Mouse (Mus musculus) layer of hippocampus, postnatal 14 days (tissue): ENCODE data around the gene Naglu. TPM values are rescaled to one million over a fixed set of nuclear protein-coding genes. Genes with fewer than 3 reads are reported as not detected.
"Not testable (repeated sequence)": the region's sequence is repeated elsewhere in the genome, so short reads cannot be mapped to it uniquely, and the experiment has no call there.

Experiments used
- DNase-seq, 2 experiments: peaks; one replicate each; pipeline ENCODE4 v3.0.0; 2021 to 2022; ENCODE audit warnings: low spot score in 2 of 2, mixed read lengths in 1 of 2
- microRNA-seq, 2 experiments: library from miRNA; unstranded; fragments of <30 nt; microRNA quantifications; one replicate each; pipeline ENCODE4 v1.2.0; 2021
- total RNA-seq, 2 experiments: library from RNA; stranded (reverse); gene quantifications; 2 replicates each; pipeline ENCODE4 v1.2.3; 2021

Naglu gene
- total RNA-seq, 2 experiments from 2014 or later = 9.3 to 10.3 TPM

DNA sequence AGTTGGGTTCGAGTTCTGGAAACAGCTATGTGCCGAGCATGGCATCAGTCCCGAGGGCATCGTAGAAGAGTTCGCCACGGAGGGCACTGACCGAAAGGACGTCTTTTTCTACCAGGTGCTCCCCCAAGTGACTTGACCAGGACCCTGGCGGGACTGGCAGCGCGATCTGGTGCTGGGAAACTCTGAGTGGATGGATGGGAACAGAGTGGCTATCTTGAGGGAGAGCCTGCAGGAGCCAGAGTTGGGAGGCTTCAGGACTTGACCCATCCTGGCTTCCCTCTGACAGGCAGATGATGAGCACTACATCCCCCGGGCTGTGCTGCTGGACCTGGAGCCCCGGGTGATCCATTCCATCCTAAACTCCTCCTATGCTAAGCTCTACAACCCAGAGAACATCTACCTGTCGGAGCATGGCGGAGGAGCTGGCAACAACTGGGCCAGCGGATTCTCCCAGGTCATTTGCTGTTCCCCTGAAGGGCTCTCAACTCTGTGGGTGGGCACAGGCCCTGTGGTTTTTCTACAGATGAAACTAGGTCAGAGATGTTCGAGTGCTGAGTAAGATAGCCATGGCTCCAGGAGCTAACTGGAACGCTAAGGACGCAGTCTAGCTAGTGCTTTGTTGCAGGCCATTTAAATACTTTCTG, 50.9 kb downstream of the Naglu start:
- no peak for DNase-seq

DNA sequence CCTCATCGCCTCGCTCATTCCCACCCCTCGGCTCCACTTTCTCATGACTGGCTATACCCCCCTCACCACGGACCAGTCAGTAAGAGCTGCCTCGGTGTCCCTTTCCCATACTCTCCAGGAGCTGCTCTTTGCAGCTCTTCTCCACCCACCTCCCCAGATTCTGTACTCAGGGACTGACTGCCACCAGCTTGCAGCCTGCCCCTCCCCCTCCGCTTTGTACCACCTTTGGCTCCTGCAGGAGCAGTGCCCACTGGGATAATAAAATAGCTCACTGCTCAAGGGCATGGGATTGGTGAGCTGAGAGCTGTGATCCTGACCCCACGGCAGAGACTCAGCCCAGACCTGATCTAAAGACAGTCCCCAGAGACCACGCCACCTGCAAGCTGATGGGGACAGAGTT, 54.7 kb downstream of the Naglu start:
- DNase-seq = not testable (repeated sequence)

DNA sequence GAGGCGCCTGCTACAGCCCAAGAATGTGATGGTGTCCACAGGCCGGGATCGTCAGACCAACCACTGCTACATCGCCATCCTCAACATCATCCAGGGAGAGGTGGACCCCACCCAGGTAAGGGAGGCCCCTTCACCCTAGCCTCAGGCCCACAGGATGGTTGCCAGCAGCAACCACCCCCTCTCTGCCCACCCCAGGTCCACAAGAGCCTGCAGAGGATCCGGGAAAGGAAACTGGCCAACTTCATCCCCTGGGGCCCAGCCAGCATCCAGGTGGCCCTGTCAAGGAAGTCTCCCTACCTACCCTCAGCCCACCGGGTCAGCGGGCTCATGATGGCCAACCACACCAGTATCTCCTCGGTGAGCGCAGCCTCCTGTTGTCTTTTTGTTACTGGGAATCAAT, 55.2 kb downstream of the Naglu start:
- DNase-seq = not testable (repeated sequence)

DNA sequence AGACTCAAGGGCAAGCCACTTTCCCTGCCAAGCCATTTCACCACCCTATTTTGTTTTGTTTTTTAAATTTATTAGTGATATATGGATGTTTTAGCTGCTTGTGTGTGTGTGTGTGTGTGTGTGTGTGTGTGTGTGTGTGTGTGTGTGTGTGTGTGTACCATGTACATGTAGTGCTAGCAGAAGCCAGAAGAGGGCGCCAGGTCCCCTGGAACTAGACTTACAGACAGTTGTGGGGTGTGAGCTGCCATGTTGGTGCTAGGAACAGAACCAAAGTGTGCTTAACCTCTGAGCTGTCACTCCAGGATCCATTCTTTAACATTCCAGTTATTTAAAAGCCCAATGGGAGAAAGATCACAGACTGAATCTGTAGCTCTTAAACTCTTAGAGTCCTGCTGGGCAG, 57.3 kb downstream of the Naglu start:
- no peak for DNase-seq

Small RNAs within 50 kb of the gene (microRNA-seq; reads per million reads assigned to microRNA genes)
- gene Mir6928 = 3.2 to 5.7 reads per million in 2 experiments

Other genes starting within 250 kb of the Naglu start
- 10 to 100 TPM; 12.5 to 16.2 TPM for gene Stat5b, start 219.3 kb upstream of the Naglu start, total RNA-seq
- 1 to 10 TPM; 4.4 to 5.1 TPM for gene Stat5a, start 210.7 kb upstream of the Naglu start, total RNA-seq
- gene Stat3, start 130.5 kb upstream of the Naglu start, total RNA-seq = 10 to 100 TPM; 34.9 to 36.4 TPM
- gene Cavin1, start 99.1 kb upstream of the Naglu start, total RNA-seq = 10 to 100 TPM; 16.3 to 21.5 TPM
- 100 to 1,000 TPM; 451 to 457 TPM for gene Atp6v0a1, start 60.6 kb upstream of the Naglu start, total RNA-seq
- under 1 TPM; 0.38 to 0.81 TPM for gene Hsd17b1, start 8.4 kb downstream of the Naglu start, total RNA-seq
- gene Coasy, start 12.6 kb downstream of the Naglu start, total RNA-seq = 10 to 100 TPM; 32.6 to 35.7 TPM
- gene Mlx, start 17.3 kb downstream of the Naglu start, total RNA-seq = 10 to 100 TPM; 46.3 to 49.6 TPM
- 1 to 10 TPM; 2.7 to 4.9 TPM for gene Psmc3ip, start 25.4 kb downstream of the Naglu start, total RNA-seq
- gene Retreg3, start 49.9 kb downstream of the Naglu start, total RNA-seq = 10 to 100 TPM; 57.1 to 61.1 TPM
- gene Tubg1, start 49.9 kb downstream of the Naglu start, total RNA-seq = 10 to 100 TPM; 48.9 to 52.6 TPM
- 10 to 100 TPM; 36.7 to 41.0 TPM for gene Tubg2, start 85.9 kb downstream of the Naglu start, total RNA-seq
- gene Cntnap1, start 100.5 kb downstream of the Naglu start, total RNA-seq = 100 to 1,000 TPM; 137 to 149 TPM
- 10 to 100 TPM; 14.2 to 16.1 TPM for gene Plekhh3, start 101.3 kb downstream of the Naglu start, total RNA-seq
- under 1 TPM in 1 of 2 experiments, not detected in 1; 0.18 TPM for gene Ccr10, start 105.4 kb downstream of the Naglu start, total RNA-seq
- gene Ezh1, start 156.5 kb downstream of the Naglu start, total RNA-seq = 10 to 100 TPM; 38.2 to 40.0 TPM
- gene Ramp2, start 176.0 kb downstream of the Naglu start, total RNA-seq = 10 to 100 TPM; 74.0 to 75.7 TPM
- gene Vps25, start 183.7 kb downstream of the Naglu start, total RNA-seq = 10 to 100 TPM; 72.3 to 80.9 TPM
- 1 to 10 TPM; 6.9 to 9.4 TPM for gene Wnk4, start 190.6 kb downstream of the Naglu start, total RNA-seq
- gene Cntd1, start 209.0 kb downstream of the Naglu start, total RNA-seq = under 1 TPM; 0.33 to 0.46 TPM
- 10 to 100 TPM; 82.2 to 93.7 TPM for gene Coa3, start 209.1 kb downstream of the Naglu start, total RNA-seq
- 100 to 1,000 TPM; 182 to 185 TPM for gene Becn1, start 232.3 kb downstream of the Naglu start, total RNA-seq
- 100 to 1,000 TPM; 103 to 114 TPM for gene Psme3, start 246.2 kb downstream of the Naglu start, total RNA-seq